Mouse (Mus musculus): Measurements from ENCODE around the gene Herc4. TPM values are rescaled to one million over a fixed set of nuclear protein-coding genes. Genes with fewer than 3 reads are reported as not detected.

Gene Herc4
- polyA plus RNA-seq, 1 experiment from 2014 or later, result 33.4 TPM

- H3K27ac ChIP-seq, result no peak overlapping the region
- H3K27me3 ChIP-seq, result no peaks in the 10 kb centered on the region
- no peaks in the 10 kb centered on the region for H3K9me3 ChIP-seq
- WGBS, result 90% methylated on average over 6 of the region's 6 CpGs
- no peak for ATAC-seq (ENCODE audit: low FRiP score)
- H3K4me3 ChIP-seq, result no peak overlapping the region
- no peak overlapping the region for H3K9ac ChIP-seq
- H3K4me2 ChIP-seq, result no peak overlapping the region
- 0 out of 2 replicates have a peak, but pooled peaks cover under 1% of the 10 kb centered on the region for H3K4me1 ChIP-seq (replicated peaks)
- H3K36me3 ChIP-seq, result no peaks in the 10 kb centered on the region
Observed at GRCm38 (mm10) chr10:63236663-63237062, 6.9 kb upstream of the Herc4 start.

GRCm38 (mm10) chr10:63237206-63237605 is 6.4 kb upstream of the Herc4 start:
- H3K4me2 ChIP-seq, result no peak overlapping the region
- H3K4me3 ChIP-seq, result no peak overlapping the region
- 78% methylated on average over 2 of the region's 2 CpGs for WGBS
- no peak for ATAC-seq (ENCODE audit: low FRiP score)
- H3K27me3 ChIP-seq, result no peaks in the 10 kb centered on the region
- H3K27ac ChIP-seq, result no peak overlapping the region
- peaks cover 6% of the 10 kb centered on the region; the same call in 1 of the 2 replicates for H3K4me1 ChIP-seq (replicated peaks)
- H3K36me3 ChIP-seq, result no peaks in the 10 kb centered on the region
- H3K9ac ChIP-seq, result no peak overlapping the region
- no peaks in the 10 kb centered on the region for H3K9me3 ChIP-seq

DNA sequence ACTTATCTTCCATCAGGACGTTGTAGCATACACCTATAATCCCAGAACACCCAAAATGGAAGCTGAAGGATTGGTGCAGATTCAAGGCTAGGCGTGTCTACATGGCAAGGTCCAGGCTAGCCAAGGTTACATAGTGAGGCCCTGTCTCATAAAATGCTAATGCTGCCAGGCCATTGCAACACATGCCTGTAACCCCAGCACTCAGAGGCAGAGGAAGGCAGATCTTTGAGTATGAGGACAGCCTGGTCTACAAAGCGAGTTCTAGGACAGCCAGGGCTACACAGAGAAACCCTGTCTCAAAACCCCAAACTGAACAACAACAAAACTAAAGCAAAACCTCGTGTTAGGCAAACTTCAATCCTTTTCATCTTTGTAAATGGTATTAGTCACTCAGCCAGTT is 5.5 kb upstream of the Herc4 start:
- 79% methylated on average over 4 of the region's 4 CpGs for WGBS
- H3K36me3 ChIP-seq, result no peaks in the 10 kb centered on the region
- no peak overlapping the region for H3K27ac ChIP-seq
- no peak for ATAC-seq (ENCODE audit: low FRiP score)
- no peaks in the 10 kb centered on the region for H3K27me3 ChIP-seq
- no peaks in the 10 kb centered on the region for H3K9me3 ChIP-seq
- peaks cover 14% of the 10 kb centered on the region for H3K4me1 ChIP-seq (replicated peaks)
- H3K4me2 ChIP-seq, result no peak overlapping the region
- H3K4me3 ChIP-seq, result no peak overlapping the region
- H3K9ac ChIP-seq, result no peak overlapping the region

GRCm38 (mm10) chr10:63239848-63240247 is 3.8 kb upstream of the Herc4 start:
- Histone ChIP-seq H3K36me3 (no peaks in the 10 kb centered on the region), H3K9ac (no peak overlapping the region), H3K4me1 (replicated peaks) (peaks cover 20% of the 10 kb centered on the region), H3K27ac (no peak overlapping the region), H3K9me3 (no peaks in the 10 kb centered on the region), H3K4me2 (no peak overlapping the region), H3K4me3 (no peak overlapping the region), H3K27me3 (no peaks in the 10 kb centered on the region)
- 86% methylated on average over 2 of the region's 2 CpGs for WGBS
- ATAC-seq (ENCODE audit: low FRiP score), result no peak

DNA sequence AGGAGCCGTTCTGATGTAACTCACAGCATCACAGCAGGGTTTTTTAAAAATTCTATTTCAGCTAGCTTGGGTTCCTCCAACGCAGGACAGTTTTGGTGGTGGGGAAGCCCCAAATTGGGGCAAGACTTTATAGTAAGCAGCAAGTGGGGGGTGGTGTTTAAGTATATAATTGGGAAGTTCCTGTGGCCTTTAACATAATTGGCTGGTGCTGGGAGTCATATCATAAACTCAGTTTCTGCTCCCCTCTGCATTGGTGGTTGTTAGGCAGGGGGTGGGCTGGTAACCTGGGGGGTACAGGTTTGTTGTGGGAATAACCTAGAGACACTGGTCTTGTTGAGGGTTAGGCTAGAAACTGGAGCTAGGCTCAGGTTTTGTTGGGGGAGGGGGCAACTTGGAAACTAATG is 2.7 kb upstream of the Herc4 start:
- no peaks in the 10 kb centered on the region for H3K27me3 ChIP-seq
- 72% methylated on average over 2 of the region's 2 CpGs for WGBS
- H3K9ac ChIP-seq, result no peak overlapping the region
- ATAC-seq (ENCODE audit: low FRiP score), result no peak
- H3K27ac ChIP-seq, result no peak overlapping the region
- H3K4me3 ChIP-seq, result no peak overlapping the region
- peaks cover 28% of the 10 kb centered on the region for H3K4me1 ChIP-seq (replicated peaks)
- no peaks in the 10 kb centered on the region for H3K36me3 ChIP-seq
- no peak overlapping the region for H3K4me2 ChIP-seq
- H3K9me3 ChIP-seq, result no peaks in the 10 kb centered on the region

GRCm38 (mm10) chr10:63242798-63243435 is 693 bp upstream of the Herc4 start:
- Histone ChIP-seq H3K27me3 (no peaks in the 10 kb centered on the region), H3K27ac (peak overlapping the region; percentile 58), H3K4me3 (peak overlapping the region; percentile 98), H3K9me3 (no peaks in the 10 kb centered on the region), H3K4me1 (replicated peaks) (peaks cover 31% of the 10 kb centered on the region), H3K36me3 (no peaks in the 10 kb centered on the region), H3K4me2 (peak overlapping the region; percentile 75), H3K9ac (peak overlapping the region; percentile 75)
- 28% methylated on average over 12 of the region's 12 CpGs for WGBS
- ATAC-seq (ENCODE audit: low FRiP score), result no peak

DNA sequence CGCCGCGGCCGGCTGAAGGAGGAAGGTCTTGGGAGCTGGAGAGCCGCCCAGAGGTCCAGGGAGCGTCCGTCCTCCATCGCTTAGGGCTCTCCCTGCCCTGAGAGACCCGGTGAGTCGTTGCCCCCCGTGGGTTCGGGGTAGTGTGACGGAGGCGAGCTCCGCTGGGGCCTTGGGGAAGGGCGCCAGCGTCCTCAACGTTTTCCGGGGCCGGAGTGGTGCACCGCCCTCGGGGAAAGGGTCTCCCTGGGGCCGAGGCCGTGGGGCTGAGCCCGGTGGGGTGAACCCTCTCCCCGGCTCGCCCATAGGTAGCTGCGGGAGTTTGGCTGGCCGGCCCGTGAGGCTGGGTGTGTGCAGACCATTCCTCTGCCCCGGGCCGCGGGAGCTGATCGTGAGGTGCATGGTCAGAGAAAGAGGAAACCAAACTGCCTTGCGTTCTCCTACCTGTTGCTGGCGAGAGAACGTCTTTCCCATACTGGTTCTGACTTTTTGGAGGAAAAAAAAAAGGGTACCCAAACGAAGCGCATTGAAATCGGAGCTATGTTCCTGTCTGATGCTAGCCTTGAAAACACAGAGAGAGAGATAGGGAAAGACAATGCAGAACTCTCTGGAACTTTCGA is 553 bp downstream of the Herc4 start:
- Histone ChIP-seq H3K9me3 (no peaks in the 10 kb centered on the region), H3K4me2 (peak overlapping the region; percentile 80), H3K27ac (peak overlapping the region; percentile 95), H3K9ac (peak overlapping the region; percentile 93), H3K4me3 (peak overlapping the region; percentile 98), H3K27me3 (no peaks in the 10 kb centered on the region), H3K36me3 (no peaks in the 10 kb centered on the region), H3K4me1 (replicated peaks) (peaks cover 31% of the 10 kb centered on the region)
- WGBS, result under 1% methylated on average over 41 of the region's 41 CpGs
- ATAC-seq (ENCODE audit: low FRiP score), result peak; percentile 87

DNA sequence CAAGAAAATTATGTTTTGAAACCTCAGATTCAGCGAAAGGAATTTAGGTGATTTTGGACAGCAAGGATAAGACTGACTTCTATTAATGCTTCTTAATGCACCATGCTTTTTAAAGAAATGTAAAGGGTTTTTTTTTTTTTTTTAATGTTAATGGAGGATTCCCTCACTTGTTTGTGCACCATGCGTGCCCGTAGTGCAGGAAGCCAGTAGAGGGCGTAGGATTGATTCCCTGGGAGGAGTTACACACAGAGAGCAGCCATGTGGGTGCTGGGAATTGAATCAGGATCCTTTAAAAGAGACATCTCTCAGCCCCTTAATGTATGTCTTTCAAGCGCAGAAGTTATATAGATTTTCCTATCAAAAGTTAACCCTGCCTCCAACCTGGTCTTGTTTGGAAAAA is 1.1 kb downstream of the Herc4 start:
- ATAC-seq (ENCODE audit: low FRiP score), result no peak
- H3K27ac ChIP-seq, result 0 out of 2 replicates have a peak overlapping the region, but pooled peaks have one; percentile 95
- peaks cover under 1% of the 10 kb centered on the region; the same call in 1 of the 2 replicates for H3K36me3 ChIP-seq
- H3K9me3 ChIP-seq, result no peaks in the 10 kb centered on the region
- WGBS, result 17% methylated on average over 5 of the region's 5 CpGs
- H3K9ac ChIP-seq, result peak overlapping the region; percentile 93; the same call in 1 of the 2 replicates
- peaks cover 31% of the 10 kb centered on the region for H3K4me1 ChIP-seq (replicated peaks)
- peak overlapping the region; percentile 80 for H3K4me2 ChIP-seq
- H3K4me3 ChIP-seq, result peak overlapping the region; percentile 98
- no peaks in the 10 kb centered on the region for H3K27me3 ChIP-seq

GRCm38 (mm10) chr10:63245846-63246245 is 2.2 kb downstream of the Herc4 start:
- 99% methylated on average over 3 of the region's 3 CpGs for WGBS
- H3K36me3 ChIP-seq, result peaks cover 10% of the 10 kb centered on the region
- no peak overlapping the region for H3K27ac ChIP-seq
- ATAC-seq (ENCODE audit: low FRiP score), result no peak
- H3K4me3 ChIP-seq, result no peak overlapping the region
- H3K9ac ChIP-seq, result no peak overlapping the region
- peaks cover 31% of the 10 kb centered on the region for H3K4me1 ChIP-seq (replicated peaks)
- no peak overlapping the region for H3K4me2 ChIP-seq
- no peaks in the 10 kb centered on the region for H3K9me3 ChIP-seq
- H3K27me3 ChIP-seq, result no peaks in the 10 kb centered on the region

GRCm38 (mm10) chr10:63247457-63247856 is 3.8 kb downstream of the Herc4 start:
- no peak overlapping the region for H3K9ac ChIP-seq
- H3K4me1 ChIP-seq (replicated peaks), result peaks cover 23% of the 10 kb centered on the region
- ATAC-seq (ENCODE audit: low FRiP score), result no peak
- H3K36me3 ChIP-seq, result peaks cover 10% of the 10 kb centered on the region
- no peak overlapping the region for H3K4me2 ChIP-seq
- H3K4me3 ChIP-seq, result no peak overlapping the region
- no peak overlapping the region for H3K27ac ChIP-seq
- WGBS, result 89% methylated on average over 7 of the region's 7 CpGs
- H3K9me3 ChIP-seq, result no peaks in the 10 kb centered on the region
- H3K27me3 ChIP-seq, result no peaks in the 10 kb centered on the region

DNA sequence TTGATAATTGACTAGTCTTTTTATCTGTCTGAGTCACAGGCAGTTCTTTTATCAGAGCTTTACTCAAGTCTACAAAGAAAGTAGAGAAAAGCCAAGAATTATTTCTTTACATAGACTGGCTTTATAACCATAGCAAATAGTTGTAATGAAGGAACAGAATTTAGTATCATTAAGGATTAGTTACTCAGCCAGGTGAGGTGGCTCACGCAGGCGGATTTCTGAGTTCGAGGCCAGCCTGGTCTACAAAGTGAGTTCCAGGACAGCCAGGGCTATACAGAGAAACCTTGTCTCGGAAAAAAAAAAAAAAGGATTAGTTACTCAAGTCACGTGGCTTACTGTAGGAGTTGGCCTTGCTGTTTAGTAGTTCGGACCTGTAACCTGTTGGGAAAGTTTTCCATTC is 4.8 kb downstream of the Herc4 start:
- no peak overlapping the region for H3K4me2 ChIP-seq
- H3K4me1 ChIP-seq (replicated peaks), result peaks cover 17% of the 10 kb centered on the region
- no peak overlapping the region for H3K27ac ChIP-seq
- peaks cover 16% of the 10 kb centered on the region for H3K36me3 ChIP-seq
- H3K4me3 ChIP-seq, result no peak overlapping the region
- no peaks in the 10 kb centered on the region for H3K9me3 ChIP-seq
- ATAC-seq (ENCODE audit: low FRiP score), result no peak
- no peak overlapping the region for H3K9ac ChIP-seq
- no peaks in the 10 kb centered on the region for H3K27me3 ChIP-seq
- 98% methylated on average over 6 of the region's 6 CpGs for WGBS

DNA sequence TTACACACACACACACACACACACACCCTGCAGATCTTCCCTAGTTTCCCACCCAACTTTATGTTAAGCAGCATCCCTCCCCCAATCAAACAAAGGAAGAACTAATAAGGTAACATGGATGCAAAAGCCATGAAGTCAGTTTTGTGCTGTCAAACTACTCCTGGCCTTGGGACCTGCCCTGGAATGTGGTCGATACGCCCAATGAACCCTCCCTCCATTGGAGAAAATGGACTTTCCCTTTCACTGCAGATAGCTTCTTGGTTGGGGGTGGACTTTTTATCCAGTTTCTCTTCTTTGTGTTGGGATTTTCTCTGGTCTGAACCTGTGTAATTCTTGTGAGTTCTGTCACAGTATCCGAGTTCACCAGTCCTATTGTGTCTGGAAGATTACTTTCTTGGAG is 15.1 kb downstream of the Herc4 start:
- no peak for ATAC-seq (ENCODE audit: low FRiP score)
- 0 out of 2 replicates have a peak, but pooled peaks cover 2% of the 10 kb centered on the region for H3K36me3 ChIP-seq
- no peak overlapping the region for H3K4me2 ChIP-seq
- no peak overlapping the region for H3K4me3 ChIP-seq
- H3K9me3 ChIP-seq, result no peaks in the 10 kb centered on the region
- no peak overlapping the region for H3K9ac ChIP-seq
- no peak overlapping the region for H3K27ac ChIP-seq
- no peaks in the 10 kb centered on the region for H3K27me3 ChIP-seq
- no peaks in the 10 kb centered on the region for H3K4me1 ChIP-seq (replicated peaks)
- 79% methylated on average over 3 of the region's 3 CpGs for WGBS

- no peak overlapping the region for H3K4me2 ChIP-seq
- H3K27ac ChIP-seq, result no peak overlapping the region
- no peaks in the 10 kb centered on the region for H3K9me3 ChIP-seq
- H3K27me3 ChIP-seq, result no peaks in the 10 kb centered on the region
- no peak overlapping the region for H3K9ac ChIP-seq
- ATAC-seq (ENCODE audit: low FRiP score), result no peak
- H3K4me3 ChIP-seq, result no peak overlapping the region
- peaks cover 5% of the 10 kb centered on the region for H3K36me3 ChIP-seq
- H3K4me1 ChIP-seq (replicated peaks), result no peaks in the 10 kb centered on the region
- WGBS, result 89% methylated on average over 3 of the region's 3 CpGs
Observed at GRCm38 (mm10) chr10:63259340-63259739, 15.7 kb downstream of the Herc4 start.
